Mouse (Mus musculus) left cerebral cortex, adult 9 months (tissue): Measurements from ENCODE around the gene Blmh.

Experiments used
- DNase-seq, 2 experiments: peaks; one replicate each; pipeline ENCODE4 v3.0.0; 2022; ENCODE audit warnings: low spot score in 2 of 2

The Blmh gene

DNA sequence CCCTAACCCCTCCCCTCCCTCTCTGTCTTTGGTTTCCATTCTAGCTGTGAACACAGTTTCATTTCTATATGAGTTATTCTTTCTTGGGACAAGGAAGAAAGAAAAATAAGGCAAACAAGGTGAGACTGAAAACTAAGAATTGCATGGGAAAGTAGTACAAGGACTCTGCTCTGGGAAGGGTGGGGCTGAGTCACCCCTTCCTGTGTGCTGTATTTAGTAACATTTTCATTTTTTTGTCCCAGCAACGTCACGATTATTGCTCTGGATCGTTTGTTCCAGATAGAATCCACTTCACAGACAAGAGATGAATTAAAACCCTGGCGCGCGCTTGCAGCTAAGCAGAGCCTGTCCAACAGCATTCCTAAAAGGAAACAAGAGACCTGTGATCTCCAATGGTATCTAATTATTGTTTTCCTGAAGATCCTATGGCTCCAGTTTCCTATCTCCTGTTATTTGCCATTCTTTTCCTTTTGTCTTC is at the start of gene Blmh:
Gene Blmh (plus strand): TSS at position 51 of the 478 bp plus-strand sequence.
- no peak for DNase-seq

- no peak for DNase-seq
Measured at GRCm38 (mm10) chr11:76879816-76880215, 44.8 kb upstream of the Blmh start.

GRCm38 (mm10) chr11:76884451-76884850 is 40.2 kb upstream of the Blmh start:
- no peak for DNase-seq

GRCm38 (mm10) chr11:76889339-76890164 is 35.1 kb upstream of the Blmh start:
- no peak for DNase-seq

GRCm38 (mm10) chr11:76891171-76891570 is 33.4 kb upstream of the Blmh start:
- no peak for DNase-seq

GRCm38 (mm10) chr11:76891738-76892349 is 32.8 kb upstream of the Blmh start:
- DNase-seq, result no peak

GRCm38 (mm10) chr11:76892972-76893371 is 31.6 kb upstream of the Blmh start:
- DNase-seq, result no peak

- no peak for DNase-seq
Measured at GRCm38 (mm10) chr11:76893570-76893969, 31.0 kb upstream of the Blmh start.

- peak in 1 of 2 experiments; percentile 40 for DNase-seq
Measured at GRCm38 (mm10) chr11:76894240-76894639, 30.4 kb upstream of the Blmh start.

GRCm38 (mm10) chr11:76896360-76896759 is 28.2 kb upstream of the Blmh start:
- DNase-seq, result no peak

- no peak for DNase-seq
Measured at GRCm38 (mm10) chr11:76897126-76897525, 27.5 kb upstream of the Blmh start.

- no peak for DNase-seq
Measured at GRCm38 (mm10) chr11:76897871-76898270, 26.7 kb upstream of the Blmh start.

- DNase-seq, result no peak
Measured at GRCm38 (mm10) chr11:76898751-76899150, 25.9 kb upstream of the Blmh start.

- DNase-seq, result no peak
Measured at GRCm38 (mm10) chr11:76899758-76900738, 24.6 kb upstream of the Blmh start.

- DNase-seq, result no peak
Measured at GRCm38 (mm10) chr11:76901579-76902361, 22.8 kb upstream of the Blmh start, which contains the start of gene Tmigd1. Tmigd1 (plus strand) TSS chr11:76902159.

- DNase-seq, result no peak
Measured at GRCm38 (mm10) chr11:76904340-76904739, 20.3 kb upstream of the Blmh start.

GRCm38 (mm10) chr11:76908651-76909050 is 16.0 kb upstream of the Blmh start:
- no peak for DNase-seq

GRCm38 (mm10) chr11:76911325-76912054 is 13.1 kb upstream of the Blmh start:
- peak in 1 of 2 experiments; percentile 13 for DNase-seq

DNA sequence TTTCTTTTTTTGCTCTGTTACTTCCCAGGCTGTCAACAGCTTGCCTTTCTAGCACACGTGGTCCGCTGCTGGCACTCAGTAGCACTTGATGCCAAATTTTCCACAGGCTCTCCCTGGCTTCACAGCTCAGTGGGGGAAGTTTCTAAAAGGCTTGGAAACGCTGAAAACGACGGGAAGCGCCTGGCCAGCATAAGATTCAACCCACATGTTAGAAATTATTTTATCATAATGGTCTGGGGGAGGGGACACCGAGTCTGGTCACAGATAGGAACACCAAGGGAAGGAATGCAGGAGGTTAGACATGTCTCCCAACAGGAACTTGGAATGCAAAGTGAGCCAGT is 12.6 kb upstream of the Blmh start:
- peak; percentile 42 to 61 for DNase-seq

- no peak for DNase-seq
Measured at GRCm38 (mm10) chr11:76914366-76914765, 10.2 kb upstream of the Blmh start.
